Mouse (Mus musculus): ENCODE results near the gene Jup. TPM values are rescaled to one million over a fixed set of nuclear protein-coding genes. Genes with fewer than 3 reads are reported as not detected.

Jup gene
- polyA plus RNA-seq, 1 experiment from 2014 or later = 107 TPM

GRCm38 (mm10) chr11:100402682-100403081 lies 5.1 kb upstream of the Jup start:
- no peak overlapping the region for H3K27ac ChIP-seq (replicated peaks; ENCODE audit: low read depth, low read length)
- ATAC-seq (ENCODE audit: low read depth) (no peak), DNase-seq (ENCODE audit: low spot score) (peak; percentile 40)
- H3K36me3 ChIP-seq (ENCODE audit: control insufficient read depth, insufficient read depth, low read length) = 0 out of 2 replicates have a peak, but pooled peaks cover 5% of the 10 kb centered on the region
- no peak overlapping the region for H3K4me3 ChIP-seq (ENCODE audit: low read depth, low read length)
- H3K4me2 ChIP-seq (ENCODE audit: low read depth, low read length) = no peak overlapping the region
- no peaks in the 10 kb centered on the region for H3K27me3 ChIP-seq (replicated peaks; ENCODE audit: control insufficient read depth, insufficient read depth, low read length)
- 56% methylated on average over 2 of the region's 2 CpGs for WGBS
- 0 out of 2 replicates have a peak, but pooled peaks cover 3% of the 10 kb centered on the region for H3K4me1 ChIP-seq (ENCODE audit: control insufficient read depth, insufficient read depth, low read length)
- H3K9ac ChIP-seq (ENCODE audit: low read depth, low read length) = no peak overlapping the region
- no peaks in the 10 kb centered on the region for H3K9me3 ChIP-seq (ENCODE audit: control insufficient read depth, low read length)

GRCm38 (mm10) chr11:100402240-100402639 lies 4.7 kb upstream of the Jup start:
- no peaks in the 10 kb centered on the region for H3K27me3 ChIP-seq (replicated peaks; ENCODE audit: control insufficient read depth, insufficient read depth, low read length)
- no peak overlapping the region for H3K27ac ChIP-seq (replicated peaks; ENCODE audit: low read depth, low read length)
- H3K9ac ChIP-seq (ENCODE audit: low read depth, low read length) = no peak overlapping the region
- H3K4me3 ChIP-seq (ENCODE audit: low read depth, low read length) = no peak overlapping the region
- no peak overlapping the region for H3K4me2 ChIP-seq (ENCODE audit: low read depth, low read length)
- H3K36me3 ChIP-seq (ENCODE audit: control insufficient read depth, insufficient read depth, low read length) = 0 out of 2 replicates have a peak, but pooled peaks cover 3% of the 10 kb centered on the region
- peak; percentile 26 for DNase-seq (ENCODE audit: low spot score)
- no peak for ATAC-seq (ENCODE audit: low read depth)
- H3K4me1 ChIP-seq (ENCODE audit: control insufficient read depth, insufficient read depth, low read length) = 0 out of 2 replicates have a peak, but pooled peaks cover 3% of the 10 kb centered on the region
- 35% methylated on average over 6 of the region's 6 CpGs for WGBS
- no peaks in the 10 kb centered on the region for H3K9me3 ChIP-seq (ENCODE audit: control insufficient read depth, low read length)

- ATAC-seq (ENCODE audit: low read depth) (no peak), DNase-seq (ENCODE audit: low spot score) (no peak)
- 77% methylated on average over 6 of the region's 6 CpGs for WGBS
- Histone ChIP-seq H3K4me1 (ENCODE audit: control insufficient read depth, insufficient read depth, low read length) (peaks cover 13% of the 10 kb centered on the region), H3K36me3 (ENCODE audit: control insufficient read depth, insufficient read depth, low read length) (no peaks in the 10 kb centered on the region), H3K4me3 (ENCODE audit: low read depth, low read length) (no peak overlapping the region), H3K27me3 (replicated peaks; ENCODE audit: control insufficient read depth, insufficient read depth, low read length) (no peaks in the 10 kb centered on the region), H3K27ac (replicated peaks; ENCODE audit: low read depth, low read length) (no peak overlapping the region), H3K9me3 (ENCODE audit: control insufficient read depth, low read length) (no peaks in the 10 kb centered on the region), H3K4me2 (ENCODE audit: low read depth, low read length) (no peak overlapping the region), H3K9ac (ENCODE audit: low read depth, low read length) (no peak overlapping the region)
These were observed 3.3 kb upstream of the Jup start for GRCm38 (mm10) chr11:100400842-100401241.

GRCm38 (mm10) chr11:100399727-100400538 lies 2.4 kb upstream of the Jup start:
- Histone ChIP-seq H3K27ac (replicated peaks; ENCODE audit: low read depth, low read length) (no peak overlapping the region; the same call in 1 of the 2 replicates), H3K4me1 (ENCODE audit: control insufficient read depth, insufficient read depth, low read length) (peaks cover 22% of the 10 kb centered on the region), H3K9me3 (ENCODE audit: control insufficient read depth, low read length) (no peaks in the 10 kb centered on the region), H3K27me3 (replicated peaks; ENCODE audit: control insufficient read depth, insufficient read depth, low read length) (no peaks in the 10 kb centered on the region), H3K4me3 (ENCODE audit: low read depth, low read length) (no peak overlapping the region), H3K9ac (ENCODE audit: low read depth, low read length) (no peak overlapping the region), H3K36me3 (ENCODE audit: control insufficient read depth, insufficient read depth, low read length) (no peaks in the 10 kb centered on the region), H3K4me2 (ENCODE audit: low read depth, low read length) (no peak overlapping the region)
- DNase-seq (ENCODE audit: low spot score) (no peak), ATAC-seq (ENCODE audit: low read depth) (no peak)
- 72% methylated on average over 12 of the region's 12 CpGs for WGBS

- H3K4me1 ChIP-seq (ENCODE audit: control insufficient read depth, insufficient read depth, low read length) = peaks cover 28% of the 10 kb centered on the region
- H3K9ac ChIP-seq (ENCODE audit: low read depth, low read length) = no peak overlapping the region
- no peaks in the 10 kb centered on the region for H3K9me3 ChIP-seq (ENCODE audit: control insufficient read depth, low read length)
- H3K4me2 ChIP-seq (ENCODE audit: low read depth, low read length) = no peak overlapping the region
- no peak for ATAC-seq (ENCODE audit: low read depth)
- no peaks in the 10 kb centered on the region for H3K27me3 ChIP-seq (replicated peaks; ENCODE audit: control insufficient read depth, insufficient read depth, low read length)
- WGBS = 55% methylated on average over 8 of the region's 9 CpGs
- no peak overlapping the region for H3K4me3 ChIP-seq (ENCODE audit: low read depth, low read length)
- DNase-seq (ENCODE audit: low spot score) = peak; percentile 48
- peak overlapping the region; percentile 39; the same call in 1 of the 2 replicates for H3K27ac ChIP-seq (replicated peaks; ENCODE audit: low read depth, low read length)
- no peaks in the 10 kb centered on the region for H3K36me3 ChIP-seq (ENCODE audit: control insufficient read depth, insufficient read depth, low read length)
These were observed 1.8 kb upstream of the Jup start for GRCm38 (mm10) chr11:100399320-100399719.

- Histone ChIP-seq H3K9me3 (ENCODE audit: control insufficient read depth, low read length) (no peaks in the 10 kb centered on the region), H3K27ac (replicated peaks; ENCODE audit: low read depth, low read length) (peak overlapping the region; percentile 55), H3K4me3 (ENCODE audit: low read depth, low read length) (0 out of 2 replicates have a peak overlapping the region, but pooled peaks have one; percentile 79), H3K4me1 (ENCODE audit: control insufficient read depth, insufficient read depth, low read length) (peaks cover 31% of the 10 kb centered on the region), H3K4me2 (ENCODE audit: low read depth, low read length) (peak overlapping the region; percentile 77; the same call in 1 of the 2 replicates), H3K9ac (ENCODE audit: low read depth, low read length) (no peak overlapping the region), H3K27me3 (replicated peaks; ENCODE audit: control insufficient read depth, insufficient read depth, low read length) (no peaks in the 10 kb centered on the region), H3K36me3 (ENCODE audit: control insufficient read depth, insufficient read depth, low read length) (no peaks in the 10 kb centered on the region)
- ATAC-seq (ENCODE audit: low read depth) = no peak
- 91% methylated on average over 7 of the region's 7 CpGs for WGBS
- no peak for DNase-seq (ENCODE audit: low spot score)
These were observed 954 bp upstream of the Jup start for GRCm38 (mm10) chr11:100398517-100398916.

GRCm38 (mm10) chr11:100396886-100397599 lies 520 bp downstream of the Jup start:
- DNase-seq (ENCODE audit: low spot score) = peak; percentile 36
- Histone ChIP-seq H3K4me1 (ENCODE audit: control insufficient read depth, insufficient read depth, low read length) (peaks cover 31% of the 10 kb centered on the region), H3K9ac (ENCODE audit: low read depth, low read length) (peak overlapping the region; percentile 80), H3K27me3 (replicated peaks; ENCODE audit: control insufficient read depth, insufficient read depth, low read length) (no peaks in the 10 kb centered on the region), H3K4me2 (ENCODE audit: low read depth, low read length) (peak overlapping the region; percentile 77), H3K9me3 (ENCODE audit: control insufficient read depth, low read length) (no peaks in the 10 kb centered on the region), H3K4me3 (ENCODE audit: low read depth, low read length) (peak overlapping the region; percentile 79), H3K27ac (replicated peaks; ENCODE audit: low read depth, low read length) (peak overlapping the region; percentile 86), H3K36me3 (ENCODE audit: control insufficient read depth, insufficient read depth, low read length) (no peaks in the 10 kb centered on the region)
- ATAC-seq (ENCODE audit: low read depth) = no peak; the same call in none of the 2 replicates
- WGBS = 4% methylated on average over 29 of the region's 42 CpGs

GRCm38 (mm10) chr11:100395861-100396631 lies 1.5 kb downstream of the Jup start:
- Histone ChIP-seq H3K9ac (ENCODE audit: low read depth, low read length) (peak overlapping the region; percentile 80), H3K4me2 (ENCODE audit: low read depth, low read length) (peak overlapping the region; percentile 77), H3K4me3 (ENCODE audit: low read depth, low read length) (peak overlapping the region; percentile 79), H3K9me3 (ENCODE audit: control insufficient read depth, low read length) (no peaks in the 10 kb centered on the region), H3K27me3 (replicated peaks; ENCODE audit: control insufficient read depth, insufficient read depth, low read length) (no peaks in the 10 kb centered on the region), H3K4me1 (ENCODE audit: control insufficient read depth, insufficient read depth, low read length) (peaks cover 32% of the 10 kb centered on the region), H3K27ac (replicated peaks; ENCODE audit: low read depth, low read length) (peak overlapping the region; percentile 86), H3K36me3 (ENCODE audit: control insufficient read depth, insufficient read depth, low read length) (no peaks in the 10 kb centered on the region)
- DNase-seq (ENCODE audit: low spot score) (peak; percentile 35), ATAC-seq (ENCODE audit: low read depth) (no peak)
- 30% methylated on average over 17 of the region's 17 CpGs for WGBS

All from embryonic facial prominence, embryonic 14.5 days (tissue).